Mouse (Mus musculus) olfactory bulb, adult 2 months (tissue): ENCODE measurements around the gene Bcl9.

Source experiments
- CTCF ChIP-seq: fragments of 200-500 bp; IDR thresholded peaks from 2 replicates; pipeline ENCODE4 v1.5.1; 2012; ENCODE audit warnings: low read depth, mild to moderate bottlenecking, low read length, moderate library complexity; ENCODE audit not compliant: insufficient read depth
- POLR2A ChIP-seq: fragments of 200-500 bp; IDR thresholded peaks from 2 replicates; pipeline ENCODE4 v1.6.1; 2012; ENCODE audit warnings: mild to moderate bottlenecking, low read depth, low read length, moderate library complexity; ENCODE audit not compliant: insufficient read depth

- TF ChIP-seq CTCF = no peak
- no peak for TF ChIP-seq POLR2A
Observed at GRCm38 (mm10) chr3:97228020-97228419, 69.7 kb downstream of the Bcl9 start.
